Mouse (Mus musculus): ENCODE measurements around the gene Plekhg3.

Gene Plekhg3

DNA sequence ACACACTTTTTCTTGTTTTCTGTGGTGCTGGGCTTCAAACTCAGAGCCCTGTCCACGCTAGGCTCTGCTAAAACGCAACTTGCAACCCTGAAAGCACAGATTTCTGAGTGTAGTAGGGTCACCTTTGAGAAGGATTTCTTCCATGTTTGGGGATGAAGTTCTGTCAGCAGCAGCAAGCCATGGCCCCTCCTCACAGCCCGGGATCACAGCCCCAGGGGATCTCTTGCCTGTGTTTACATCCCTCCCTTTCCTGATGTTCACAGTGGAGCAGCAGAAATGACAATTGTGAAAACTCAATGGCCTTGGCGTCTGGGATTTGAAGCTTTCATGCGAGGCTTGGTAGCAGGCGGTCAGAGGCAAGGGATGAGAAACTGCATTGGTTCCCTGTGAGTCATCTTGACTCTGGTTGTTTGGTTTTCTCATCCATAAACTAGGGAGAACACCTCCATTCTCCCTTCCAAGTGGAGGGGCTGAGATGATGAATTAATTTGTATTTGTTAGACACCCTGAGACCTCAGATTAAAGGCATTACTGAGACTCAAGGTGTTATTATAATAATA is at the start of gene Plekhg3:
Gene Plekhg3, plus strand, starts transcription at position 312 of the 560 bp plus-strand sequence.
- DNase-seq (ENCODE audit: low read depth, low spot score) = no peak

DNA sequence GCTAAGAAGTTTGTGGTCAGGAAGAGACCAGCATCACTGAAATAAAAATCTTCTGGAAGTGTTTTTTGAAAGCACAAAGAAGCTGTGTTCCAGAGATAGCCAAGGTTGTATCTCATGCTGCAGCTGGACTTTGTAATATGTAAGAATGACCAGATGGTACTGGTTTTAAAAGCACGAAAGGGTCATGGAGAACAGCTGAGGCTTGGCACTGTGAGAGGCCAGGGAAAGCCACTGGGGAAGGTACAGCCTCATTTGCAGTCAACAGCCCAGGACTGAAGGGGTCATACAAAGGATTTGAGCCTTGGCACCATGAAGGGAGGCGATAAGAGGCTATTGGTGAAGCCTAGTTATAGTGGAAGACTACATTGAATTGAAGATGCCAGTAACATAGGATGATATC is 48.2 kb upstream of the Plekhg3 start:
- DNase-seq (ENCODE audit: low read depth, low spot score) = no peak

DNA sequence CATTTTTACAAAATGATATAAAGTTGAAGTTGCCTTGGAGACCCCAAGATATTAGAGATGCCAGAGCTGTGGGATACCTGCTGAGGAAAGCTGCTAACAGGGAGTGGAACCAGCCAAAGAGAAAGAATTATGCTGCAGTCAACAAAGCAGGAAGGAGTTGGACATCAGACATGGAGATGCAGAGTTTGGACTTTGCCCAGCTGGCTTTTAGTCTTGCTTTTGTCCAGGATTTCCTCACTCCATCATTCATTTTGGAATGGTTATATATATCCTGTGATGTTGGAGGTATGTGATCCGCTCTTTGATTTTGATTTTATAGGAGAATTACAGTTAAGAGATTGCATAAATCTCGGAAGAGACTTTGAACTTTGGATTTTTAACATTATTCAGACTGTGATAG is 47.7 kb upstream of the Plekhg3 start:
- DNase-seq (ENCODE audit: low read depth, low spot score) = no peak

DNA sequence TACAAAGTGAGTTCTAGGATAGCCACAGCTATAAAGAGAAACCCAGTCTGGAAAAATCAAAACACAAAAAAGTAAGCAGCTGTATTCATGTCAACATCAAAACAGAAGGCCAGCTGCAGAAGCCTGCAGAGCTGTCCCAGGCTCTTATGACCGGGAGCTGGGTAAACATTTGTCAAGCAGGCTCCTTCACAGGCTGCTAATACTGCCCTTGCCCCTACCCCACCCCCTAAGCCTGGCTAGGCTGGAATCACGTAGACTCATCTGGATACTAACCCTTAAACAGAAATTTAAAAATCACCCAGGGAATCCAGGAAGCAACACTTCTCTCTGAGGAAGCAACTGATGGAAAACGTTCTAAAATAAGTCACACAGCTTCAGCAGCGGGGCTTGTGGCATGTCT is 45.8 kb upstream of the Plekhg3 start:
- no peak for DNase-seq (ENCODE audit: low read depth, low spot score)

DNA sequence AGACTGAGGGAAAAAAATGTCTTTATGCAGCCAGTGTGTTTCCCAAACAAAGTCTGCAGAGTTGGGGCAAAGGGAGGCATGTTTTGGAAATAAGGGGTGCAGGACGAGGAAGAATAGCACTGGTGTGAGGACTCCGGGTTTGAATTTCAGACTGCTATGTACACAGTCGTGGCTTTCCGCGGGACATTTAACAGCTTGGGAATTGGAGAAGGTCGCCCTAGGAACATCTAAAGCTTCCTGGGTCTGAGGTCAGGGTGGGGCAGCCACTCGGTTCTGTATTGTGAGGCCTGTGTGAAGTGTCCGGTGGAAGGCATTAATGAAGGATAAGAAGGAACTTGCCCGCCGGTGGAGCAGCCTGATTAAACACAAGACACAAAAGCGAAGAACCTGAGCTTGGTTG is 45.3 kb upstream of the Plekhg3 start:
- DNase-seq (ENCODE audit: low read depth, low spot score) = no peak

DNA sequence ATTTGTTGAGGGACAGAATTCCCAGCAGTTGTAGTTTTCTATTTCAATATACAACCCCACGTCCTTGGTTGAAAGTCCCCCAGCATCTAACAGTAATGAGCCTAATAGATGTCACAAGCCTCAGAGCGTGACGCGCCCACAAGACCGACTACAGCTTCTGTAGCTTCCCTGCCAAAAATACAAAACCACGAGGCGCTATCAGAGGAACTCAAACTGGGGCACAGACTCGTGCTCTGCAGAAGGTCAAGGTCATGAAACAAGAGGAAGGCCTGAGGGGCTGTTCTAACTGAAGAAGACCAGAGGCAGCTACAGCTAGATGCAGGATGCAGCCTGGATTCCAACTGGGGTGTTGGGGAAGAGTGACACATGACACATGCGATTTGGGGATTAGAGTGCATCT is 43.7 kb upstream of the Plekhg3 start:
- no peak for DNase-seq (ENCODE audit: low read depth, low spot score)

DNA sequence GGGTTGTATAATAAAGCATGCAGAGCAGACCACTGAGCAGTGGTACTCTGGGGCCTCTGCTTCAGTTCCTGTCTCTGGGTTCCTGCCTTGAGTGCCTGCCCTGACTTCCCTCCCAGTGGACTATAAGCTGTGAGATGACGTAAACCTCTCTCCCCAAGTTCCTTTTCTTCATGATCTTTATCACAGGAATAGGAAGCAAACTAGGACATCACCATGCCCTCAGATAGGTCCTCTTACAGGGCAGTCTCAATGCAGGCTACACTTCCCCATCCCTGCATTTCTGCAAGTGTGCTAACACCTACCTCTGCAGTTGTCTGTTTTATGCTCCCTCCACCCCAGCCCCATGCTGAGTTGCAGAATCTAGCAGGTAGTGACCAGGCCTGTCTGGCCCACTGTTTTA is 39.9 kb upstream of the Plekhg3 start:
- no peak for DNase-seq (ENCODE audit: low read depth, low spot score)

DNA sequence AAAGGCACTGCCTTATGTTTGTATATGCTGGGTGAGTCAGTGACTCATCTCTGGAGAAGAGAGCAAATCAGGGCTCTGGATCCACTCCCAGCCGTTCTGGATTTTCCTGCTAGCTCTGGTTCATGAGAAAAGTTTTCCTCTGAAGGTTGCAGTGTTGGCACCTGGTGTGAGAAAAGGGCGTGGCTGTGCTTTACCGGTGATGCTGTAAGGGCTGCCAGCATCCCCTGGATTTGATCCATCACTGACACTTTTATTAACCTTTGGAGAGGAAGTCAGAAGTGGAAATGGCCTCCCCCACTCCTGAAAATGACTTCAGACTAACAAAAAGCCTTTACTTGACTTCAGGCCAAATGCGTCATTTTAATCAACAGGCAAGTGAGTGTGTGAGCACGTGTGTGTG is 37.2 kb upstream of the Plekhg3 start:
- DNase-seq (ENCODE audit: low read depth, low spot score) = no peak

DNA sequence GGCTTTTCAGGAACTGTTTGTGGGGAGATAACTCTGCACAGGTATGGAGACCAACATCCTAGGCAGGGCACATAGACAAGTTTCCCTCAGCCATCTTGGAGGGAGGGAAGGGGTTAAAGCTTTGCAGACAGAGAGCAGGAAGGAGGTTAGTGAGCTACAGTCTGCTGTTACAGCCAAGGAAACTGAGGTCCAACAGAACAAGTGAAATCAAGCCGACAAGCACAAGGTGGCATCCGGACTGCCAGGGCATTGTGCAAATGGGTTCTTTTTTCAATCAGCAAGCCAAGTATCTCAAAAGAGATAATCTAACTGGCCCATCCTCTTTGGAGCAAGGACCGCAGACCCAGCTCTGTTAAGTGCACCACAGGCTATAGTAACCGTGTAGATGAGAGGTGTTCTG is 35.3 kb upstream of the Plekhg3 start:
- no peak for DNase-seq (ENCODE audit: low read depth, low spot score)

DNA sequence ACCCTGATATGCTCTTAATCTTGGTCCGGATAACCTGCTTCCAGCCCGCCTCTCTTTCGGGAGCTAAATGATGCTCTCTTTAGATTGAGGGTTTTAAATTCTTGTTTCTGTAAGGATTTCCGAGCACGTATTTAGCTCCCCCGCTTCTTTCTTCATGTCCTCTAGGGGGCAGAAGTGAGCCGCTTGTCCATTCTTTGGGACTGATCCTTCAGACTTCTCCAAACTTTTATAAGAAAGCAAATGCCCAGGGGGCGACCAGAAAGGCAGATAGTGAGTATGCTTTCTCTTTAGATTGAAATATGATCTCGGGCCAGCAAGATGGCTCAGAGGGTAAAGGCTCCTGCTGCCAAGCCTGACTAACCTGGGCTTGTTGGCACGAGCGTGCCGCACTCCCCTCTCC is 34.4 kb upstream of the Plekhg3 start:
- DNase-seq (ENCODE audit: low read depth, low spot score) = peak; percentile 78

DNA sequence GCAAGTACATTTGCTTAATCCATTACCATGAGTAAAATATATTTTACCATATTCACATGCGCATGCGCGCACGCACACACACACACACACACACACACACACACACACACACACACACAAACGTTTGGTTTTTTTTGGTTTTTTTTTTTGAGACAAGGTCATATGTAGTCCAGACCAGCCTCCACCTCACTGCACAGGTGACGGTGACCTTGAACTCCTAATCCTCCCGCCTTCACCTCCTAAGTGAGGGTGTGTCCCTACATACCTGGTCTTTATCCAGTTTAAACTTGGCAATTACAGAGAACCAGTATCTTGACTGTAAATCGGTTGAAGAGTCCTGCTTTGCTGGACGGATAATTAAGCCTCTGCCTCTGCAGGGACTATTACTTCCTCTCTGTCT is 31.4 kb upstream of the Plekhg3 start:
- DNase-seq (ENCODE audit: low read depth, low spot score) = peak; percentile 63

DNA sequence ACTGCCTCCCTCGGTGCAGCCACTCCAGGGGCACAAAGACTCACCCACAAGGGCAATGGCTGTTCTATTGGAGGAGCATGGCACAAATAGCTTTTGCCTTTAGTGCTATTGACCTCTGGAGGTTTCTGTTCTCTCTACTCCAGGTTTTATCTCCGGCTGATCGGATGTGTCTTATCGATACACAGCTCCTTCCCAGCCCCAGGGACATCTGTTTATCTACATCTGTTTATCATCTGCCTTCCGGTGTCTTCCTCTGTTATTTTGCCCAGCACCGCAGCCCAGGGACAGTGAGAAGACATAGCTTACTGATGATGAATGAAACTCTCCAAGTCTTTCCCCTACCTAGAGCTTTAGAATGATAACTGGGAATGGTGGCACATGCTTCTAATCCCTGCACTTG is 30.6 kb upstream of the Plekhg3 start:
- no peak for DNase-seq (ENCODE audit: low read depth, low spot score)

DNA sequence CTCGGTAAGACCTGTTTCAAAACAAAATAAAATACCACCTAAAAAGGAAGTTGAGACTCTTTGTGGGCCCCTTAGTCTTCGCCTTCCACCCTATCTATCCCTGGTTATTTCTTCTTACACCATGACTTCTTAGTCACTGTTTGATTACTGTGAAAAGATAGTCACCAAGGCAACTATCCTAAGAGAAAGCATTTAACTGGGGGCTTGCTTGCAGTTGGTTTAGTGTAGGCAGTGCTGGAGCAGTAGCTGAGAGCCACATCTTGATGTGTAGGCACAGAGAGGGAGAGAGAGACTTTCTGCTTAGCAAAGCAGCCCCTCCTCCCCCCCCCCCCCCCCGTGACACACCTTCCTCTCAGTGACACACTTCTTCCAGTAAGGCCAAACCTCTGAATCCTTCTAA is 29.8 kb upstream of the Plekhg3 start:
- no peak for DNase-seq (ENCODE audit: low read depth, low spot score)

DNA sequence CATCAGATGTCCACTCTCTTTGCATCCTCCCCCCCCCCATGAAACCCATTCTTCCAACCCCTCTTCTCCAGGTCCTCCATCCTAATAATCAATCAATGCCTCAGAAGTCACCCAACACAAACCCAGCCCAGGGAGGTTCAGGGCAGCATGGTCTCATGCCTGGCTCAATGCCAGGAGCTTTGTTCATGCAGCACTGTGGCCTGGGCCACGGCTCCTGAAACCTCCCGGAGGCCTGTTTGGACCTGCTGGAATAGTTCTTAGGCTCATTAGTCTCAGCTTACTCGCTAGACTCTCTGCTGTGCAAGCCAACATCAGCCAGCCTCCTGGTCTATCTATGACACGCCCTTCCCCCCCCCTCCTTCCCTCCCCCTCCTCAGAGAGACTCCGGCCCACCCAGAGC is 27.7 kb upstream of the Plekhg3 start:
- DNase-seq (ENCODE audit: low read depth, low spot score) = no peak

DNA sequence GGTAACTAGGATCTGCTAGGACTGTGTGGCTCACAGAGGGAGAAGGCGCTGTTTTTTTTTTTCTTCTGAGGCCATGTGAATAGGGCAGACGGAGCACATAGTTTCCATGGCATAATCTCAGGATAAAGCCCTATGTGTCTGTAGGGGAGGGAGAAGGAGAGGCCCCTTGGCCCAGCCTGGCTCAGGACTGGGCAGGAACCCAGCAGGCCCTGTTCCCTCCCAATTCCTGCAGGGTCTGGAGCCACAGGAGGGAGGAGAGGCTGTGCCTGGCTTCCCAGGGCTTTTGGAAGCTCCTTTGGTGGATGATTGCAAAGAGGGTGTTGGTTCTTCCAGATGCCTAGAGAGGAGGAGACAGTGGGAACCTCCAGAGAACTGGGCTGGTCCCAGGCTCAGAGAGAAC is 24.2 kb upstream of the Plekhg3 start:
- no peak for DNase-seq (ENCODE audit: low read depth, low spot score)

DNA sequence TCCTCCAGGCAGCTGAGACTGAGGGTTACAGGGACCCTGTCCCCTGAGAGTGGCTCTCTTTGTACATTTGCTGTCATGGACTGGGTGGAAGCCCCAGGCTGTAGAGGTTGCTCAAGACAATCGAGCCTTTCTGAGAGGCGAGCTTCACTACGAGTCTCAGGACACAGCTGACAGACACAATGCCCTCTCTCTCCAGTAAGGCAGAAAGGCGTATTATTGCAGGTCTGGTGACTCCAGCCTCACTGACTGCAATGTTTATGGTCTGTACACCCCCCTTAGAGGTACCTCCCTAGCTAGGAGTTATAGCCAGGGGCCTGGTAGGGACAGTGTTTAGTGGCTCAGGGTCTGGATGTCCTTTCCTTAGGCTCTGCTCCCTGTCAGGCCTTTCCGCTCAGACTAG is 22.9 kb upstream of the Plekhg3 start:
- DNase-seq (ENCODE audit: low read depth, low spot score) = no peak

DNA sequence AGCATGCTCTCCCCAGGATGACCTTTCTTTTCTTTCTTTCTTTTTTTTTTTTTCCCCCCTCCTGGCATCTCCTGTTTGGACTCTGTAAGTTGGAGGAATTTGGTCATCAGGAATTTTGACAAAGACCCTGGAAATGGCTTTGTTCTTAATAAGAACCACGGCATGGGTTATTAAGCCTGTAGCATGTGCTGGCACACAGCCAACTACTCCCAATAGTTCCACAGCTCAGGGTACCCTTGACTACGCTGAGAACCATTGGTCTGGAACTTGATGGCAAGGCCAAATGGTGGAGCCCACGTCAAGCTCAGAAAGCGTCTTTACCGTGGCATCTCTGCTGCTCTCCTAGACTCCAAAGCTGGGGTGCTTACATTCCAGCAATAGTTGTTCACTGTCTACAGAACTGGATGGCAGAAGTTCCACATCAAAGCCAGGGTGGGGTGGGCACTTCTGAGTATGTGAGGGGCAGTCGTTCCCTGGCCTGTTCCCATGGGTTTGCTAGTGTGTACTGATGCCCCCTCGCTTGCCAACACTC is 21.7 kb upstream of the Plekhg3 start:
- DNase-seq (ENCODE audit: low read depth, low spot score) = no peak

DNA sequence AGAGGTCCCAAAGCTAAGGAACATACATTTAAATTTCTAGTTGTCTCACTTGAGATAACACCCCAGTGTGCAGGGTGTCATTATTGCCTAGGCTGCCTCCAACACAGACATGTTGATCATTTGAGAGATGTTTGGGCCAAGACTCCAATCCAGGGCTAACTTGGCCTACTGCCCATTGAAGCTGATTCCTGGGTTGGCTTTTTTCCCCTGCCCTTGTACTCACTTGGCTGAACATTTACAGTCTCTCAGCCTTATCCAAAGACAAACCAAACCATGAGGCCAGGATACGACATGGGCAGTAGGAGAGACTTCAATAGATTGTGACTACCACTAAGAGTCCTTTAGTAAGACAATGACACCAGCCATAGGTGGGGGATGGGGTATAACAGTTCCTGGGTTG is 18.0 kb upstream of the Plekhg3 start:
- no peak for DNase-seq (ENCODE audit: low read depth, low spot score)

DNA sequence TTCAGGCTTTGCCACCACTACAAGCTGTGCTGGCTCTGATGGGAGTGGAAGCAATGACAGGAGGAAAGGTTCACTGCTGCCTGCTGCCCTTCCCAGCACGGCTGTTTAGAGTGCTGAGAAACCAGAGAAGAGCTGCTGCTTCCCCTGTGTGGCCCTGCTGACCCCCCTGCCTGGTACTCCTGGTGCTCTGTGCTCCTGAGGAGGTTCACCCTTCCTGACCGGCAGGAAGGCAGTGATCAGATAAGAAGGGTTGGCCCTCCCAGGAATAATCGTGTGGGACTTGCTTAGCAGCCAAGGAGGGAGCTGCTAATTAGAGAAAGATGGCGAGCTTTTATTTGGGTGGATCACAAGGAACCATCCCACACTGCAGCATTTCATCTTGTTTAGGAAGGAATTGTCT is 15.8 kb upstream of the Plekhg3 start:
- no peak for DNase-seq (ENCODE audit: low read depth, low spot score)

DNA sequence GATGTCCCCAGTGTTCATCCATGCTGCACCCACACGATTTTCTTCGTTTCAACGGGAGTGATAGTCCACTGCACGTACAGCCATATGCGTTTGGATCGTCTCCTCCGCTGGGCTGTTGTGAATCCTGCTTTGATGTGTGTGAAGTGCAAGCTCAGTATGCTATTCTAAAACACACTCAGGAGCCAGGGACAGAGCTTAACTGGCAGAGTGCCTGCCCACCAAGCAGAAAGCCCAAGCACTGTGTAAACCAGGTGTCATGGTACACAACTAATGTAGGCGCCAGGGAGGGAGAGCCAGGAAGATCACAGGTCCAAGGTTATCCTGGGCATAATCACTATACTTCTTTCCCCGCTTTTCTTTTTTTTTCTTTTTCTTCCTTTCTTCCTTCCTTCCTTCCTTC is 12.7 kb upstream of the Plekhg3 start:
- no peak for DNase-seq (ENCODE audit: low read depth, low spot score)

DNA sequence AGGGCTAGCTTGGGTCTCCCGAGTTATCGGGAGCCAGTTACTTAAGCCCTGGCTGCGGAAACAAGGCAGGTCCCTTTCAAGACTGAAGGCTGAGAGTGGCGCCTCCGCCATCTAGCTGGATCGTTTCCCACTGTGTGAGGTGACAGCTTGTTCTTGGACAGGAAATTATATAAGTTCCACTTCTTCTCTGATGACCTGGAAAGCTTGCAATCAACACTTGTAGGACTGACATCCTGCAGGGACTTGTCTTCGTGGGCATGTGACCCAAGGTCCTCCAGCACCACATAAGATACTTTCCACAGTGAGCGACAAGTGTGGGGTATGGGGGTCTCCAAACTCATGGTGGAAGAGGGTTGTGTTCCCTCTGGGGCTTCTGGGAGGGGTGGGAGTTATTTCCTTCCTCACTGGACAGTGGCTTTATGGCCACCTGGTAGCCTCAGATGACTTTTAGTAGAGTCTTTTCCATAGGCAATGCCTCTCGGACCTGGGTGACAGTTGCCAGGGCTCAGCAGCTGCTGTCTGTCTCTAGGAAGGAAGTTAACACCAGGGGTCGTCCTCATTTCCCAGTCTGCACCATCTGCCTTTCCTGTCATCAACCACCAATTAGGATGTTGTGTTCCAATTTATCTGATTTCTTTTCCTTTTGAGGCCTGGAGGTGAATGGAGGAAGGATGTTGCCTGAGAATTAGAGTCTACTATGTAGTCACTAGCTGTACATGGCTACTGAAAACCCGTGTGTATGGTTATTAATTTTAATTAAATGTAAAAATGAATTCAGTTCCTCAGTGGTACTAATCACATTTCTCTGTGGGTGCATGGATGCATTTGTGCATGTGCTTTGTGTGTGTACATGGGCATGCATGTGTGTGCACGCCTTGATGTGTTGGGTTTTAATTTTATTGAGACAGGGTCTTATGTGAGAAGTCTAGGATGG is 11.5 kb upstream of the Plekhg3 start:
- DNase-seq (ENCODE audit: low read depth, low spot score) = no peak

DNA sequence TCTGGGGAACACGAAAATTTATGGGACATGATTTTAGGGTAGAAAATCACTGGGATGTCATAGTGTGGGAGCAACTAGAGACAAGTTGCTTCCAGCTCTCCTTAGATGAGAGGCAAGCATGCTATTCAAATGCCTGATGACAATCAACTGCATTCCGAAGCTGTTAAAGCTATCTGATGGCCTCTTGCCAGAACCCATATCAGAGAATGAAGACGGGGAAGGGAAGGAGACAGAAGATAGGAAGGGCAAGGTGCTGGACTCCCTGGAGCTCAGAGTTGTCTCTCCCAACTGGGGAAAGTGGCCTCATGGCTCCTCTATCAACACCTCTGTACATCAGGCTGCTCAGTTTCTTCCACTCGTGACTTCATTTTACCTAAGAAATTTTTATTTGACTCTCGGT is 7.0 kb upstream of the Plekhg3 start:
- DNase-seq (ENCODE audit: low read depth, low spot score) = no peak

DNA sequence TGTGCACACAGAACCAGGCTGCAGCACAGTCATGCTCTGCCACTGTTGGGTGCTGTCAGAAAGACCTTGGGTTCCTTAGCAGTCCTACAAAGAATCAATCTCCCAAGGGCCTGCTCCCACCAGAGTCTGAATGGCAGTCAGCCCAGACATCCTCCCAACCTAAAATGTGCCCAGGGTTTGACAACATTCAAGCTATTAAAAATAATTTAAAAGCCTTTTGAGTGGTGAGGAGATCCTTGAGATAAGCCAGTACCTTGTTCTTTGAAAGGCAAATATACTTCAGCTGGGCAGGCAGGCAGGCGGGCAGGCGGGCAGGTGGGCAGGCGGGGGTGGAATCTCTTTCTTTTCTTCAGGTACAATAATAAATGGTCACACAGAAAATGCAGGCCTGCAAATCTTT is 5.8 kb upstream of the Plekhg3 start:
- no peak for DNase-seq (ENCODE audit: low read depth, low spot score)
